Mouse (Mus musculus) embryonic facial prominence, embryonic 15.5 days (tissue): ENCODE results near the gene Tagln2. TPM values are rescaled to one million over a fixed set of nuclear protein-coding genes. Genes with fewer than 3 reads are reported as not detected.

Experiments
- ATAC-seq: fragments of 200-750 bp; cut with Nextera tagmentation; 2 replicates; pipeline ENCODE4 v1.8.0; 2017; ENCODE audit warnings: low read depth, moderate TSS enrichment; ENCODE audit not compliant: insufficient number of reproducible peaks, low FRiP score, low TSS enrichment
- H3K27ac ChIP-seq: fragments of 300-500 bp; sonication (generic); replicated peaks from 2 replicates; pipeline ENCODE4 v1.5.1; 2015; ENCODE audit warnings: mild to moderate bottlenecking, inconsistent platforms
- H3K27me3 ChIP-seq: fragments of 300-500 bp; sonication (generic); 2 replicates; pipeline ENCODE4 v1.6.1; 2015; ENCODE audit warnings: inconsistent platforms
- H3K36me3 ChIP-seq: fragments of 300-500 bp; sonication (generic); 2 replicates; pipeline ENCODE4 v1.6.1; 2015; ENCODE audit warnings: mild to moderate bottlenecking, inconsistent platforms
- H3K4me1 ChIP-seq: fragments of 300-500 bp; sonication (generic); 2 replicates; pipeline ENCODE4 v1.6.1; 2015; ENCODE audit warnings: inconsistent platforms
- H3K4me2 ChIP-seq: fragments of 300-500 bp; sonication (generic); replicated peaks from 2 replicates; pipeline ENCODE4 v1.6.1; 2015; ENCODE audit warnings: mild to moderate bottlenecking, inconsistent platforms
- H3K4me3 ChIP-seq: fragments of 300-500 bp; sonication (generic); replicated peaks from 2 replicates; pipeline ENCODE4 v1.5.1; 2015; ENCODE audit warnings: mild to moderate bottlenecking, inconsistent platforms
- H3K9ac ChIP-seq: fragments of 300-500 bp; sonication (generic); 2 replicates; pipeline ENCODE4 v1.6.1; 2015; ENCODE audit warnings: inconsistent platforms
- H3K9me3 ChIP-seq: fragments of 300-500 bp; sonication (generic); replicated peaks from 2 replicates; pipeline ENCODE4 v1.6.1; 2016; ENCODE audit warnings: inconsistent platforms
- WGBS: fragments of 180-500 bp; shearing (Covaris S2); methylation state at CpG from one replicate; pipeline ENCODE4 v1.1.7; 2015; 5-methylcytosine and 5-hydroxymethylcytosine counted together
- polyA plus RNA-seq: library from polyadenylated mRNA; unstranded; fragments of >200 nt; fragmentation: Nextera tagmentation; extraction: Ambion mirVana; gene quantifications from 2 replicates; pipeline ENCODE4 v1.2.1, GENCODE M21; 2015

The Tagln2 gene
- polyA plus RNA-seq, 1 experiment from 2014 or later = 286 TPM

DNA sequence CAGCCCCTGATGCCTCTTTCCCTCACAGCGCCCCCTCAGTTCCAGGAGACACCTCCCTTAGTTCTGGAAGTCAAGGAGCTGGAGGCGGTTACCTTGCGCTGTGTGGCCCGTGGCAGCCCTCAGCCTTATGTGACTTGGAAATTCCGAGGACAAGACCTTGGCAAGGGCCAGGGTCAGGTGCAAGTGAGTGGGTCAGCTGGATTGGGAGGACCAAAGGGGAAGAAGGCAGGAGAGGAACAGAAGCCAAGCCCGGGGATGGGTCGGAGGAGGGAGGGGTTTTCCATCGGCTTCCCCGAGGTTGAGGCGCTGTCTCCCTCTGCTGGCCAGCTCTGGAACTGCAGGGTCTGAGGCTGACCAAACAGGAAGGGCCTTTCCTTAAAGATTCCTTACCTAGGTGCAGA is 9.6 kb upstream of the Tagln2 start:
- WGBS = 11% methylated on average over 10 of the region's 10 CpGs
- H3K27ac ChIP-seq = no peak overlapping the region
- H3K27me3 ChIP-seq = no peaks in the 10 kb centered on the region
- 0 out of 2 replicates have a peak, but pooled peaks cover 4% of the 10 kb centered on the region for H3K36me3 ChIP-seq
- peak; percentile 40 for ATAC-seq
- H3K4me1 ChIP-seq = peaks cover 36% of the 10 kb centered on the region
- peak overlapping the region; percentile 54 for H3K4me2 ChIP-seq
- peak overlapping the region; percentile 38 for H3K4me3 ChIP-seq
- H3K9ac ChIP-seq = 0 out of 2 replicates have a peak overlapping the region, but pooled peaks have one; percentile 27
- no peaks in the 10 kb centered on the region for H3K9me3 ChIP-seq

- peaks cover 24% of the 10 kb centered on the region for H3K4me1 ChIP-seq
- no peaks in the 10 kb centered on the region for H3K9me3 ChIP-seq
- no peak overlapping the region for H3K27ac ChIP-seq
- 85% methylated on average over 8 of the region's 8 CpGs for WGBS
- H3K9ac ChIP-seq = no peak overlapping the region
- H3K36me3 ChIP-seq = 0 out of 2 replicates have a peak, but pooled peaks cover 13% of the 10 kb centered on the region
- H3K4me2 ChIP-seq = no peak overlapping the region
- no peaks in the 10 kb centered on the region for H3K27me3 ChIP-seq
- ATAC-seq = no peak
- H3K4me3 ChIP-seq = no peak overlapping the region
Measured at GRCm38 (mm10) chr1:172492047-172492446, 7.8 kb upstream of the Tagln2 start.

DNA sequence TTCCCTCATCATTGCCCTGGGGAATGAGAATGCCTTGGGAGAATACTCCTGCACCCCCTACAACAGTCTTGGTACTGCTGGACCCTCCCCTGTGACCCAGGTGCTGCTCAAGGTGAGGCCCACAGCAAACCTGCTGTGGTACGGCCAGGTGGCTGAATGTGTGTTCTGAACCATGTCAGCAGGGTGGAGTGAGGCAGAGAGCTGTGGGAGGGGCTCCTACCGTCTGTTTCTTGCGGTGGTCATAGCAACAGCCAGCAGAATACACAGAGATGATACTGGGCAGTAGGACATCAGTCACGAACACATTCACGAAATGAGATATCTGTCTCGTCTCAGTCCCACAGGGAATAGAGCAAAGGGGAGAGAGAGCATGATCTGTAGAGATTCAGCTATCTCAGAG is 6.3 kb upstream of the Tagln2 start:
- Histone ChIP-seq H3K9me3 (no peaks in the 10 kb centered on the region), H3K4me2 (no peak overlapping the region), H3K4me1 (peaks cover 12% of the 10 kb centered on the region), H3K27ac (no peak overlapping the region), H3K4me3 (no peak overlapping the region), H3K27me3 (no peaks in the 10 kb centered on the region), H3K36me3 (peaks cover 27% of the 10 kb centered on the region; the same call in 1 of the 2 replicates), H3K9ac (no peak overlapping the region)
- 67% methylated on average over 6 of the region's 6 CpGs for WGBS
- no peak for ATAC-seq

GRCm38 (mm10) chr1:172496030-172496429 is 3.8 kb upstream of the Tagln2 start:
- H3K36me3 ChIP-seq = peaks cover 27% of the 10 kb centered on the region; the same call in 1 of the 2 replicates
- WGBS = 83% methylated on average over 17 of the region's 17 CpGs
- H3K9ac ChIP-seq = no peak overlapping the region
- H3K27me3 ChIP-seq = no peaks in the 10 kb centered on the region
- H3K4me3 ChIP-seq = no peak overlapping the region
- no peak overlapping the region for H3K27ac ChIP-seq
- H3K4me2 ChIP-seq = no peak overlapping the region
- no peaks in the 10 kb centered on the region for H3K9me3 ChIP-seq
- ATAC-seq = no peak
- H3K4me1 ChIP-seq = peaks cover 19% of the 10 kb centered on the region

GRCm38 (mm10) chr1:172497428-172497827 is 2.4 kb upstream of the Tagln2 start:
- WGBS = 74% methylated on average over 10 of the region's 10 CpGs
- peaks cover 33% of the 10 kb centered on the region for H3K4me1 ChIP-seq
- no peaks in the 10 kb centered on the region for H3K27me3 ChIP-seq
- no peaks in the 10 kb centered on the region for H3K9me3 ChIP-seq
- no peak for ATAC-seq
- no peak overlapping the region for H3K9ac ChIP-seq
- H3K4me2 ChIP-seq = no peak overlapping the region
- no peak overlapping the region for H3K27ac ChIP-seq
- peaks cover 23% of the 10 kb centered on the region; the same call in 1 of the 2 replicates for H3K36me3 ChIP-seq
- no peak overlapping the region for H3K4me3 ChIP-seq

- H3K27ac ChIP-seq = peak overlapping the region; percentile 86
- ATAC-seq = peak; percentile 22; the same call in 1 of the 2 replicates
- peaks cover 30% of the 10 kb centered on the region for H3K36me3 ChIP-seq
- peak overlapping the region; percentile 57 for H3K4me3 ChIP-seq
- 1% methylated on average over 54 of the region's 56 CpGs for WGBS
- H3K4me2 ChIP-seq = peak overlapping the region; percentile 68
- peak overlapping the region; percentile 50 for H3K9ac ChIP-seq
- H3K9me3 ChIP-seq = no peaks in the 10 kb centered on the region
- H3K27me3 ChIP-seq = no peaks in the 10 kb centered on the region
- H3K4me1 ChIP-seq = peaks cover 56% of the 10 kb centered on the region
Measured at GRCm38 (mm10) chr1:172500451-172501370, 864 bp downstream of the Tagln2 start.

- Histone ChIP-seq H3K4me3 (peak overlapping the region; percentile 57), H3K36me3 (peaks cover 33% of the 10 kb centered on the region), H3K27me3 (no peaks in the 10 kb centered on the region), H3K9ac (no peak overlapping the region; the same call in 1 of the 2 replicates), H3K27ac (peak overlapping the region; percentile 86), H3K9me3 (no peaks in the 10 kb centered on the region), H3K4me1 (peaks cover 58% of the 10 kb centered on the region), H3K4me2 (peak overlapping the region; percentile 68)
- peak; percentile 39; the same call in 1 of the 2 replicates for ATAC-seq
- 25% methylated on average over 13 of the region's 13 CpGs for WGBS
Measured at GRCm38 (mm10) chr1:172501371-172502144, 1.7 kb downstream of the Tagln2 start.

DNA sequence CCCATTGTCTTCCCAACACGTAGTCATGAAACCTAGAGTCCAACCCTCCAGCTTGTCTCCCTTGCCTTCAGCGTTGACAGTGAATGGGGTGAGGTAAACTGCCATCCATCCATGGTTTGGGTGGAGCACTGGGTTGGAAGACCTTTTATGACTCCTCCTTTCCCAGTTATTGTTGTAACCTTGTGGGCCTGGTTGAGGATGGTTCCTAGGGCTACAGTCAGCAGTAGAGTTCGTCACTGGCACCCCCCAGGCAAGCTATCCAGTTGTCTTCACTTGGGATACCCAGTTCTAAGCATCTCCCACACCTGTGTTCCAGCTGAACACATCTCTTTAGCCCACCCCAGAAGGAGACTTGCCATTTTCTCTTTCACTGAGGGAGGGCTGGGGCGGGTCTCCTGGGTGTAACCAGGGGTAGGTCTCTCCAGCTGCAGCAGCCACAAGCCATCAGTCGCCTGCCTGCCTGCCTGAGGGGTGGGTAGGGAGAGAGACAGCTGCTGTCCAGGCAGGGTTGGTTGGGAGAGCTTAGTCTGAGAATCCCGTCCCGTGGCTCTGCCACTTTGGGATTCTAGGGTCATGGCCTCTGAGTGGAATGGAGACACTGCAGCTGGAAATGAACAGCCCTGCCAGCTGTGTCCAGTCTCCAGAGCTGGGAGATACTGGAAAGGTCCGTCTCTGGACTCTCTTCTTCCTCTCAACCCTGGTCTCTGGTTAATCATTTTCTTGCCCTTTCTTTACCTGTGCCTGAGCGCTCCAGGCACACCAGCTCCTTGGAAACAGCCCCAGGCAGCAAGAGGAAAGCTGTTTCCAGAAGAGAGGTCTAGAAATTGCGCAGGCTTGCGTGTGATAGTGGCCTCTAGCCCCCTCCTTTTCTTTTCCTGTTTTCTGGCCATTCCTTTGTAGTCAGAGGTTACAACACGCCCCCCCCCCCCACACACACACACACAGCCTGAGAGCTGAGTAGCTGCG is 2.6 kb downstream of the Tagln2 start:
- Histone ChIP-seq H3K4me1 (peaks cover 67% of the 10 kb centered on the region), H3K9ac (no peak overlapping the region), H3K4me3 (peak overlapping the region; percentile 57), H3K27ac (peak overlapping the region; percentile 86), H3K4me2 (peak overlapping the region; percentile 68), H3K36me3 (peaks cover 32% of the 10 kb centered on the region), H3K27me3 (no peaks in the 10 kb centered on the region), H3K9me3 (no peaks in the 10 kb centered on the region)
- ATAC-seq = no peak
- 29% methylated on average over 13 of the region's 13 CpGs for WGBS

DNA sequence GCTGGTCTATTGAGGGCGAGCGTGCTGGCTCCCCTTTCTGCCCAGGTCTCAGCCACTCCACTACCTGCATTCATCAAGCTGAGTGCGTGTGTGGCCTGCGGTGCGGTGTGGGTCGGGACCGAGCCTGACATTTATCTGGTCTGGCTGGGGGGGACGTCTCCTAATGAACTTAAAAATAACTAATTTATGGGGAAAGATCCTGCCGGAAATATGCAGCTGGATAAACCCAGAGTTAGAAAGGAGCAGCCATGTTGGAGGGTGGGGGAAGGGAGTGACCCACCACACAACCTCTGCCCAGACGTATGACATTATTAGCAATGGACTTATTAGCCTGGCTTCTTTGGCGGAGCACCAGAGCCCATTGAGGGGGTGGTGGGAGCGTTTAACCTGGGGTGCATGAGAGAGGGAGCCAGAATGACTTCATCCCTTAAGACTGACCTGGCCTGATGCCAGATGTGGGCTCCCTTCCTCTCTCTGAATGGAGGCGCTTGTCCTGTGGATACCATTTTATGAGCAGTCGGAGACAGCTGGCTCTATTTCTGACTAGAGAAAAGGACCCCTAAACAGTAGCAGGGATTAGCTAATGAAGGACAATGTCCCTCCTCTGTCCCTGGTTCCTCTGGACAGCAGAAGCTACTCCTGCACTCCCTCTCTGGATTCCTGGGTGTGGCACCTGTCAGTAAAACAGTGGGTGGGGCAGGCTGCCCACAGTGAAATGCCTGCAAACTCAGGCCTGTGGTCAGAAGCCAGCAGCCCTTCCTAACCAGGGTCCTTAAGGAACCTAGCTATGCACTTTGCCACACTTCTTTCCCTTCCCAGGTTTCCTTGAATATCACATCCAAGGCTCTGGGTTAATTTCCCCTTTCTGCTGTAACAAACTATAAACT is 3.5 kb downstream of the Tagln2 start:
- WGBS = 37% methylated on average over 14 of the region's 14 CpGs
- H3K27ac ChIP-seq = peak overlapping the region; percentile 67
- H3K9ac ChIP-seq = no peak overlapping the region
- peak overlapping the region; percentile 16 for H3K4me3 ChIP-seq
- H3K27me3 ChIP-seq = no peaks in the 10 kb centered on the region
- ATAC-seq = no peak
- no peaks in the 10 kb centered on the region for H3K9me3 ChIP-seq
- peak overlapping the region; percentile 68 for H3K4me2 ChIP-seq
- peaks cover 70% of the 10 kb centered on the region for H3K4me1 ChIP-seq
- peaks cover 33% of the 10 kb centered on the region for H3K36me3 ChIP-seq

- Histone ChIP-seq H3K9ac (no peak overlapping the region), H3K36me3 (peaks cover 31% of the 10 kb centered on the region), H3K4me3 (no peak overlapping the region), H3K27ac (no peak overlapping the region), H3K9me3 (no peaks in the 10 kb centered on the region), H3K4me1 (peaks cover 62% of the 10 kb centered on the region), H3K4me2 (no peak overlapping the region), H3K27me3 (no peaks in the 10 kb centered on the region)
- ATAC-seq = no peak
- 60% methylated on average over 8 of the region's 8 CpGs for WGBS
Measured at GRCm38 (mm10) chr1:172504756-172505155, 4.9 kb downstream of the Tagln2 start.
